Mouse (Mus musculus): Measurements from ENCODE around the gene Necap1. TPM values are rescaled to one million over a fixed set of nuclear protein-coding genes. Genes with fewer than 3 reads are reported as not detected.

Necap1 gene
- total RNA-seq, 2 experiments from 2014 or later = 19.9 to 20.4 TPM

DNA sequence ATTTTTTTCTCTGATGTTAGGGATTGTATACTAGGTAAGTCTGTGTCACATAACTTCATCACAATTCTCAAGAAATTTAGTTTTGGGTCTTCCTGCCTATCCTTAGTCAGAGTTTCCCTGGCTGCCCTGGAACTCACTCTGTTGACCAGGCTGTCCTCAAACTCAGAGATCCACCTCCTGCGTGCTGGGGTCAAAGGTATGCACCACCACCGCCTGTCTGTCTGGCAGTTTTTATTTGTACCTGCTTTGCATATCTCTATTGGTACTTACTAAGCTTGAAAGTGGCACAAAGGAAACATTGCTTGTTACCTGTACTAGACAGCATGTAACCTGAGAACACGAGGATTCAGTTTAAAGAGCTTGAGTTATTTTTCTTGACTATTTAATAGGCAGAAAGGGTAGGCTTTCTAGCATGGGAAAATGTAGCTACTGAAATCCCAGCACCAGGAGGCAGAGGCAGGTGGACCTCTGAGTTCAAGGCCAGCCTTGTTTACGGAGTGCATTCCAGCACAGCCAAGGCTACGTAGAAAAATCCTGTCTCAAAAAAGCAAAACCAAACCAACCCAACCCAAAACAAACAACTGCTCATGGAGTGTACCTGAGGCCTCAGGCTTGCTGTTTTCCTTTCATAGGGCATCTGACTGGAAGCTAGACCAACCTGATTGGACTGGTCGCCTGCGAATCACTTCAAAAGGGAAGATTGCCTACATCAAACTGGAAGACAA is 5.7 kb downstream of the Necap1 start:
- no peak for DNase-seq
- intact Hi-C loops (cut with DNase I) = loop anchor here (10.0 kb wide), 1 partner anchor 545 kb away; no protein-coding TSS in a partner anchor

DNA sequence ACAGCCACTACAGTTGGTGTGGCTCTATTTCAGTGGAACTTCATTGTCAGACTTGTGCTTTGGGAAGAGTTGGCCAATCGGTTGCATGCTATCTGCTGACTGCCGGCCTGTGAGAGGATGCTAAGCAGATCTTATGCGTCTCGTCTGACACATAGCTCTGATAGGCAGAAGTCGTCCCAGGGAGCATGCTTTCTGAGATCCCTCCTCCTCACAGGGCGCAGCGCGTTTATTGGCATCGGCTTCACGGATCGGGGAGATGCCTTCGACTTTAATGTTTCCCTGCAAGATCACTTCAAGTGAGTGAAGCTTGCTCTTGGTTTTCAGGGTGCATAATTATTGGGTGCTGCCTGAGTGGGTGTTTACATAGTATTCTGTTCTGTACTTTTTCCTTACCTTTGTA is 7.0 kb downstream of the Necap1 start:
- intact Hi-C loops (cut with DNase I) = no loop called here
- no peak for DNase-seq

DNA sequence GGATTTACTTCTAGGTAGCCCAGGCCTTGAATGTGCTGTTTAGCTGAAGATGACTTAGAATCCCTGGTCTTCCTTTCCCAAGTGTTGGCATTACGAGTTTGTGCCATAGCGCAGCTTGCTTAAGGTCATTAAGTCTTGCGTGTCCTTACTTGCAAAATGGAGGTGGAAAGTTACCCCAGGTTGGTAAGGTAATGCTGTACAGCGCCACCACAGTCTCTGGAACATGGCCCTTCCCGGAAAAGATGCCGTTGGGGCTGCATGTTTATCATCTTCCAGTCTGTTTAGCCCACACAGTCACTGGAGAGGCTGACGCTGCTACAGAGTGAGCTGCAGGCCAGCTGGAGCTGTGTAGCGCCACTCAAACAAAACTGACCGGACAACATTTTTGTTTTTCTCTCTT is 9.3 kb downstream of the Necap1 start:
- DNase-seq = no peak
- intact Hi-C loops (cut with DNase I) = no loop called here

DNA sequence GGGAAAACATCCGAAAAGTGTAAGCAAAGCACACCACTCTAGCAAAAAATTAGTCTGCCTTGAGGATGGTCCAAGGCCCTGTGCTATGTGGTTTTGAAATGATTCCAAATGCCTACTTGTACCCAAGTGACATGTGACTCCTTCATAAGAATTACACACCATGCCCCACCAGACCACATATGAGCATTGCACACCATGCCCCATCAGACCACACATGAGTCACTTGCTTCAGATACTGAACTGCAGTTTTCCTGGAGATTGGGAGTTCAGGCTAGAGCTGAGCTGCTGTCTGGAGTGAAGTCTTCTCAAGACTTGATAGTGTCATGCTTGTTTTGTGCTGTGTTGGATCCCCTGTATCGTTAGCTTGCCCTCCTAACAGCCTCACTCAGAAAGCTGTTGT is 15.3 kb downstream of the Necap1 start:
- DNase-seq = no peak
- intact Hi-C loops (cut with DNase I) = no loop called here

DNA sequence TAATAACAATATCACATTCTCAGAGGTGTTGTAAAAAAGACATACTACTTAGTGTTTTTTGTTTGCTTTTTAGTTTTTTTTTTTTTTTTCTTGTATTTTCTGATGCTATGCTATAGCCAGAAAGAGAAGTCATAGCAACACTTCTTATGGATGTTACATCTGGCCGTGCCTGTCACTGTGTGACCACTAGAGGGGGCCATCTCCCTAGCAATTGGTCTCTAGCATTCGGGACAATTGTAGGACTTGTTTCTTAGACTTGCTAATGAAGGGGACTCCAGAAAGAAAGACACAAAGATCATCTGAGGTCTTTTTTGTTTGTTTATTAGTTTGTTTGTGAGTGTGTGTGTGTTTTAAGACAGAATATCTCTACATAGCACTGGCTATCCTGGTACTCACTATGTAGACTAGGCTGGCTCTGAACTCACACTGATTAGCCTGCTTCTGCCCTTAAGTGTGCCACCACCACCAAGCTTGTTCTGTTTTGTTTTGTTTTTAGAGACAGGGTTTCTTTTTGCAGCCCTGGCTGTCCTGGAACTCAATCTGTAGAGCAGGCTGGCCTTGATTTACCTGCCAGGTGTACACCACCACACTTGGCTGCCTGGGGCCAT is 18.3 kb downstream of the Necap1 start:
- DNase-seq = peak; percentile 44 to 68
- intact Hi-C loops (cut with DNase I) = loop anchor here (10.0 kb wide), 1 partner anchor 292 kb away; no protein-coding TSS in a partner anchor

DNA sequence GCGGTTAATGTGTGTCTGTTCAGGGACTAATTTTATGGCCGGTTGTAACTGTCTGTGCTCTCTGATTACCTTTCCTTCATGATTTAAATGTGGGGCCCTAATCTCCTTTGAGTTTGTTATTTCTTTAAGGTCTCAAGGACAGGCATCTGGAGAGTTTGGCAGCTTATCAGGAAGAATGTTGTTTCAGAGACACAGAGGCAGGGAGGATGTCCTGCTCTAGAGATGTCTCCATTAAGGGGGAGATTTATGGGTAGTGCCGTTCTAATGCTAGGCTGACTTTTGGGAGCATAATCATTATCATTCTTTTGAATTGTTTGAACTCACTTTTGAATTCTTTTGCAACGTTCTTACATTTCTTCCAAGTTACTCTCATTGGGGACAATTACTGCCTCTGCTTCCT is 45.6 kb downstream of the Necap1 start:
- intact Hi-C loops (cut with DNase I) = no loop called here

DNA sequence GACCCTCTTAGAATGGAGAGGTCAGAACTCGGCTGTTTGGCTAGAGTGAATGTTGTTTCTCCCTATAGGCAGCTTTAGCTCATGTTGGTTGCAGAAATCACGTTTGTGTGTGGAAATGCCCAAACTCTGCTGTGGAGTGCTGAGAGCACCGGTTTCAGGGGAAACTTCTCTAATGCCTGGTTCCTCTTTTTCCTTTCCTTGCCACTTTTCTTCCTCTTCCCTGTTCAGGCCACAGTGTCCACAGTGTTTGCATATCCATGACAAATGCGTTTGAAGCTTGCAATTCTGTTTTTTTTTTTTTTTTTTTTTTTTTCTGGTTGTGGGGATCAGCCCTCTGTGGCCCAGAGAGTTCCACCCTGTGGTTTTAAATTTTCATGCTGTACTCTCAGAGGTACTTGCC is 47.2 kb downstream of the Necap1 start, which contains the start of gene Clec4a1:
Clec4a1 (plus strand) TSS at position 398 of the 400 bp plus-strand sequence.
- intact Hi-C loops (cut with DNase I) = no loop called here
- peak in 1 of 2 experiments; percentile 7 for DNase-seq

More for the DNA sequence above, 45.6 kb downstream of the Necap1 start:
- no peak for DNase-seq

DNA sequence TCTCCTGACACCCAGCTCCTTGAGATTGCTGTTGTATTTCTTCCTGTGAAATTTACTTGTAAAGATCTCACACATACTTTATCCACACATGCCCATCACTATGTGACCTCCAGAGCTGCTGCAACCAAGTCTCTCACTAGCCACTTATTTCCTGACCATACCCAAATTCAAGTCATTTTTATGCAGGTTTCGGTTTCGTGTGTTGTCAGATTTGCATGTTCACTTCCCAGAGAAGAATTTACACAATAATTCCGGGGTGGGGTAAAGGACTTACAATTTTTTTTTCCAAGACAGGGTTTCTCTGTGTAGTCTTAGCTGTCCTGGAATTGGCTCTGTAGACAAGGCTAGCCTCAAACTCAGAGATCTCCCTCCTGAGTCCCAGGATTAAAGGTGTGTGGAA is 60.6 kb downstream of the Necap1 start:
- DNase-seq = no peak
- intact Hi-C loops (cut with DNase I) = no loop called here

Small RNAs within 50 kb of the gene (microRNA-seq; reads per million reads assigned to microRNA genes)
- gene Mir7231 (ENCODE audit: borderline number of aligned reads in 2 of 2) = 0 reads per million in 2 experiments

Other genes with a start within 250 kb of the Necap1 start
- not detected for gene Dppa3, start 248.1 kb upstream of the Necap1 start, total RNA-seq (2021)
- not detected for gene Nanog, start 167.0 kb upstream of the Necap1 start, total RNA-seq (2021)
- gene Slc2a3, start 72.8 kb upstream of the Necap1 start, total RNA-seq (2021) = 1 to 10 TPM; 1.6 to 2.0 TPM
- 10 to 100 TPM; 33.4 to 34.7 TPM for gene Foxj2, start 54.6 kb upstream of the Necap1 start, total RNA-seq (2021)
- 1 to 10 TPM; 3.0 to 5.0 TPM for gene C3ar1, start 18.3 kb upstream of the Necap1 start, total RNA-seq (2021)
- 1 to 10 TPM; 5.4 to 6.5 TPM for gene Clec4a1, start 47.4 kb downstream of the Necap1 start, total RNA-seq (2021)
- 1 to 10 TPM; 3.5 to 4.1 TPM for gene Clec4a3, start 78.0 kb downstream of the Necap1 start, total RNA-seq (2021)
- gene Clec4a4, start 115.9 kb downstream of the Necap1 start, total RNA-seq (2021) = not detected
- gene Clec4b1, start 175.5 kb downstream of the Necap1 start, total RNA-seq (2021) = not detected
- gene Clec4a2, start 232.0 kb downstream of the Necap1 start, total RNA-seq (2021) = 1 to 10 TPM; 2.5 to 2.9 TPM